Mouse (Mus musculus): ENCODE results near the gene 1110059E24Rik.

DNA sequence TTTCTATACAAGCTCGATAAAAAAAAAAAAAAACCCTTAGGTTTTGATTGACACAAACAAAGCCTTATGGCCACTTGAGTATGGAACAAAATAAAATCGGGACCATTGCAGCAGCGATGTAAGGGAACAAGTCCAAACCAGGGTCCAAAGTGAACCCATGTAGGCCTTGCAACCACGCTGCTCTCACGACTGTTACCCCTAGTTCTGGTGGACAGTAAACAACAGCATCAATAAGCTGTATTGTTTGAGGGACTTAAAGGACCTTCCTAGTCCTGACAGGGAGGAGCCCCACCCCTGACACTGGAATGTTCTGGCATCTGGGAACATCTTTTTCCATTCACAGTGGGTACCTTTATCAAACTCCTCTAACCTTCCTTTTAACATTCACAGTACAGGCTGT is 68.8 kb downstream of the 1110059E24Rik start:
- TF ChIP-seq CTCF (IDR thresholded peaks at IDR 0.05; ENCODE audit: borderline replicate concordance, control insufficient read depth, extremely low read depth, insufficient read depth, low read length, poor library complexity) (no peak), POLR2A (IDR thresholded peaks at IDR 0.05; ENCODE audit: control insufficient read depth, extremely low read depth, insufficient read depth, low read length, poor library complexity) (no peak)

Measured in thymus, adult 2 months (tissue).